Mouse (Mus musculus): ENCODE results near the gene Cnih1. TPM values are rescaled to one million over a fixed set of nuclear protein-coding genes. Genes with fewer than 3 reads are reported as not detected.
A peak's percentile ranks its signal among the peaks of the same experiment; 100 is the strongest.
"Not testable (repeated sequence)": the region's sequence is repeated elsewhere in the genome, so short reads cannot be mapped to it uniquely, and the experiment has no call there.

Cnih1 gene
- total RNA-seq (2014; fragmentation: Nextera tagmentation), result 91.7 and 93.1 TPM in 2 replicates
- 56.0 and 72.4 TPM in 2 replicates for total RNA-seq (2017)

GRCm38 (mm10) chr14:46787787-46788504, at the start of gene Cnih1:
Cnih1 (minus strand) TSS chr14:46788411.
- peak; percentile 90 for ATAC-seq (replicated peaks; ENCODE audit: low FRiP score, low TSS enrichment, poor library complexity, severe bottlenecking)

DNA sequence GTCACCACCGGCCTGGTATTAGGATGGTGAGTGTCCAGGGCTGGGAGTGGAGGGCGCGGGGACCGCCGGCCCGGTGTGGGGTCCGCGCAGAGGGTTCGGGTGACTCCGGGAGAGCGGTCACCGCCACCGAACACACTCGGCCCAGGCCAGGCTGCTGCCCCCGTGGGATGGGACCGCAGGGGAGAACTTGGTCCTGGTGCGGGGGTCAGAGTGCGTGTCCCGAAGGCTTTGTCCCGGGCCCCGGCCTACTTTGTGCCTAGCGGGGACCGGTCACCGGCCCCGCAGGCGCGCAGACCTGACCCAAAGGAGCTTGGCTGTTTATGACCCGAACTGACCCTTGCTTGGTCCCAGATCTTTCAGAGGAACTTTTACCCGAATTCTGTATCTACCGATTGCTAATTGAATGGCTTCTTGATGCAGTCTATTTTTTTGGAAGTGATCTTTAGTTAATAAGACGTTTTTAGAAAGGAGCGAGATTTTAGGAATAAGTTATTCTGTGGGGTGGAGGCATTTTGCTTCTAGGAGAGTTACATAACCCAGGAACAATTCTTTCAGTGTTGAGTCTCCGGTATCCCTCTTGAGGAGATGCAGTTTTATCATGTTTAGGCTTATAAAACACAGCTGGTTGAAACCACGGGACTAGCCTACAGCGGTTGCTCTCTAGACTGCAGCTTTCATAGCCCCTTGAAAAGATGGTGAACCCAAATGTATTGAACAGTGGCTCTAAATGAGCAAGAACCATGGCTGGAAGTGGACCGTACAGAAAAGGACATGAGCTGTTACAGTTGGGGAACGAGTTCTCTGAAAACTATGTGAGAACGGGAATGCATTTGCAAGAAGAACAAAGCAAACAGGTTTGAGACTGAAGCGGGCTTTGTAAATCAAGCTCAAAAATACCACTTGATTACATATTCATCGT, 44.4 kb upstream of the Cnih1 start:
- peak; percentile 36; the same call in 1 of the 2 replicates for ATAC-seq (replicated peaks; ENCODE audit: low FRiP score, low TSS enrichment, poor library complexity, severe bottlenecking)

DNA sequence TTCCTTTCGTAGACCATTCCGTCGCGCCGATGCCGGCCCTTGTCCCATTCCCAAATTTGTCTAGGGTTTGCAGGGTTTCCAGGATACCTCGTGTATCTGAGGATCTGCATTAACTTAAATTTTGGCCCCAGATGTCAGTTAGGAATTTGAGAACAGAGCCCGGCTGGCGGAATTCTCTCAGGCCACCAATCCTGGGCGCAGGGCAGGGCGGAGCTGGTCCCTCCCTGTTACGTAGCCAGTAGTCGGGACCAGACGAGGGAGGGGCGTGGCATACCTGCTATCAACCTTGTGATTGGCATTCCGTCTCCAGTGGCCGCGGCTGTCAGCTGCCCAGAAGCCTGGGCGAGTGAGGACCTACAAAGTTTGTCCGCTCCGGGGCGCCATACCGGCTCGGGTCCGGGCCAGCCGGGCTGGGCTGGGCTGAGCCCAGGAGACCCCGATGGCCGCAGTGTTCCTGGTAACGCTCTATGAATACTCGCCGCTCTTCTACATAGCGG, 43.7 kb upstream of the Cnih1 start, which contains the start of gene Cgrrf1:
Cgrrf1 (plus strand) TSS at position 289 of the 497 bp plus-strand sequence.
- ATAC-seq (replicated peaks; ENCODE audit: low FRiP score, low TSS enrichment, poor library complexity, severe bottlenecking), result peak; percentile 98

DNA sequence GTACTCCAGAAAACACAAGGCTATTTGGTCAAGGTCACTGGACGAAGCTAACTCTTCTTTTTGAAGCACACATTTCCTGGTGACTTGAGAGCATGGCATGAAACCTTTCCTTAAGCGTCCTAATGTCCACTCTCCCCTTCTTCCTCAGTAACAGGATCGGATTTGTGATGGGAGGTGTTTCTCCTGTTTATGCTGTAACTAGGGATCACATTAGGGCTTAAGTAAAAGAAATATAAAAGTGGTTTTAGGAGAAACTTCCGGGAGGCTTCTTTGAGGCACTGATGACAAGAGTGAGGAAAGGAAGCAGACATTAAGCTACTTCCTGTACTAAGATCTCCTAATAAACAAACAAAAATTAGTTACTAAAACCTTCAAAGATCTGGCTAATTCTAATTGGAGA, 43.1 kb upstream of the Cnih1 start:
- ATAC-seq (replicated peaks; ENCODE audit: low FRiP score, low TSS enrichment, poor library complexity, severe bottlenecking), result no peak; the same call in 1 of the 2 replicates

GRCm38 (mm10) chr14:46827430-46827829, 39.2 kb upstream of the Cnih1 start:
- no peak for ATAC-seq (replicated peaks; ENCODE audit: low FRiP score, low TSS enrichment, poor library complexity, severe bottlenecking)

- no peak for ATAC-seq (replicated peaks; ENCODE audit: low FRiP score, low TSS enrichment, poor library complexity, severe bottlenecking)
Measured at GRCm38 (mm10) chr14:46823996-46824395, 35.8 kb upstream of the Cnih1 start.

- ATAC-seq (replicated peaks; ENCODE audit: low FRiP score, low TSS enrichment, poor library complexity, severe bottlenecking), result peak; percentile 96
Measured at GRCm38 (mm10) chr14:46821873-46822716, 33.9 kb upstream of the Cnih1 start, which contains the start of gene Gmfb. Gmfb (minus strand) TSS chr14:46822242.

- peak; percentile 25; the same call in 1 of the 2 replicates for ATAC-seq (replicated peaks; ENCODE audit: low FRiP score, low TSS enrichment, poor library complexity, severe bottlenecking)
Measured at GRCm38 (mm10) chr14:46821271-46821872, 33.2 kb upstream of the Cnih1 start.

DNA sequence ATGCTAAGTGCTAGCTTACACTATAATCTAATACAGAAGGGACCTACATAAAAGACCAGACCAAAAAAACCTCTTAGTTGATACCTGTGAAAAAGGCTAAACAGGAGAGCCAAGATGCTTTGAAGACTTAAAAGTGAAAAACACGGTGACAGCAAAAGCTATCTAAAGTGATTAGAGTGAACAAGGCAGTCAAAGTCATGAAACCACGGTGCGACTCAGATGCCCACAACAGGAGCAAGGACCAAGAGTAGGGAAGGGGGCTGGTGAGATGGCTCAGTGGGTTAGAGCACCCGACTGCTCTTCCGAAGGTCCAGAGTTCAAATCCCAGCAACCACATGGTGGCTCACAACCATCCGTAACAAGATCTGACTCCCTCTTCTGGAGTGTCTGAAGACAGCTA, 31.8 kb upstream of the Cnih1 start:
- ATAC-seq (replicated peaks; ENCODE audit: low FRiP score, low TSS enrichment, poor library complexity, severe bottlenecking), result not testable (repeated sequence)

- no peak for ATAC-seq (replicated peaks; ENCODE audit: low FRiP score, low TSS enrichment, poor library complexity, severe bottlenecking)
Measured at GRCm38 (mm10) chr14:46818743-46819142, 30.5 kb upstream of the Cnih1 start.

GRCm38 (mm10) chr14:46816916-46817622, 28.9 kb upstream of the Cnih1 start:
- 0 out of 2 replicates have a peak, but pooled peaks have one; percentile 12 for ATAC-seq (replicated peaks; ENCODE audit: low FRiP score, low TSS enrichment, poor library complexity, severe bottlenecking)

DNA sequence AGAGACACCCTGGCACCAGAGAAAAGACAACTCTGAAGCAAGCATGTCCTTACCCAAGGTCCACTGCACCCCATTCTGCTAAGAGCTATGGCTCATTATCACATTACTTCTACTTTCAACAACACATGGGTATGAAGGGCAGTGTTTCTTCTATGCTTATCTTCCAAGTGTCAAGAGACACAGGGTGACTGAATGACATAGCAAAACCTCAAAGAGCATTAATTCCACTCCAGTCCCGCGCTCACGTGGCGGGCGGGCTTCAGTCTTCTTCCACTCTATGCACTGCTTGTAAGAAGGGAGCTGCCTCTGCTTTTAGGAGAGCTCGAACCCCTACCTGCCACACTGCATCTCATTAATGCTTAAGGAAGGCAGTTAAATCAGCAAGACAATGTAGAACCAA, 27.4 kb upstream of the Cnih1 start:
- peak; percentile 87 for ATAC-seq (replicated peaks; ENCODE audit: low FRiP score, low TSS enrichment, poor library complexity, severe bottlenecking)

DNA sequence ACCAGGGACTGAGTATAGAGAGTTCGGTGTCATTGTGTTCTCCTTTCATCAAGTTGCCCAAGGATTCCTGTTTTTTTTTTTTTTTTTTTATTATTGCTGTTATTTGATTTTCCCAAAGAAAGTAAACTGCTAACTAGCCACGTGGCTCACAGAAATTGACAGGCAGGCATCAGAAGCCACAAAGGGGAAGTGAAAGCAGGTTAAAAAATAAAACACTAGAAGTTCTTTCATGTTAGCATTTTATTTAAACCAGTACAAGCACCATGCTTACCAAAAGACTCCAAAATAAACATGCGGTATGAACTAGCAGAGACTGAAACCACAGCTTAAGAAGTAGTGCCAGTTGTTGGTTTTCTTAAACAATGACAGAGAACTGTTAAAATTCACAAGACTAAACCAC, 19.7 kb upstream of the Cnih1 start:
- ATAC-seq (replicated peaks; ENCODE audit: low FRiP score, low TSS enrichment, poor library complexity, severe bottlenecking), result no peak

DNA sequence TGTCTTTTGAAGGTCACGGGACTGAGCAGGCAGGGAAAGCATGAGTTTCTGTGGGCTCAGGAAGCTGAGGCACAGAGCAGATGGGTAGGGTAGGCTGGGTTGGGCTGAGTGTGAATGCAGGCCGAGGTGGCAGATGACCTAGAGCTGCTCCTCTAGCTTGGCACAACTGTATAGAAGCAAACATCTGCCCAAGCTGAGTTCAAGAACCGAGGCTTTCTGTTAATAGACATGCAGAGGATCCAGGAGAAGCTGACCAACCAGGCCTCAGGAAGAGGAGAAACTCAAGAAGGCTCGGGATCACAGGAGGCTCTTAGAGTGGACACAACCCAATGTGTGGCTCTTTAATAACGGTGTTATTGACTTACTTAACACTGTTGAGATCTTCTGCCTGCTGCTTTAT, 18.0 kb upstream of the Cnih1 start:
- no peak for ATAC-seq (replicated peaks; ENCODE audit: low FRiP score, low TSS enrichment, poor library complexity, severe bottlenecking)

DNA sequence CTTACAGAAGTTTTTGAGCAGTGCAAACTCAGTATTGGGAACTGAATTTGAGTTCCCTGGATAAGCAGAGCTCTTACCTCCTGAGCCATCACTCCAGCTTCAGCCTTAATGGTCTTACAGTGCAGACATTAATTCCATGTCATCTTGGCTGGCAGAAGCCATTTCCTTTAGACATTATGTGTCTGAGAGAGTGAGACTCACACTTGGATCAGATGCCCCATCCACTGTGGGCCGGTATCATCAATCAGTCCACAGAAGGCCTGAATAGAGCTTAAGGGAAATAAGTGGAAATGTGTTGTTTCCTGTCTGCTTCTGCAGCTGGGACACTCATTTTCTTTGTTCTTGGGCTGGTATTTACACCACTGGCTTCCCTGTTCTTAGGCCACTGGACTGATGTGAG, 15.6 kb upstream of the Cnih1 start:
- no peak for ATAC-seq (replicated peaks; ENCODE audit: low FRiP score, low TSS enrichment, poor library complexity, severe bottlenecking)

GRCm38 (mm10) chr14:46803259-46803658, 15.0 kb upstream of the Cnih1 start:
- no peak for ATAC-seq (replicated peaks; ENCODE audit: low FRiP score, low TSS enrichment, poor library complexity, severe bottlenecking)

- ATAC-seq (replicated peaks; ENCODE audit: low FRiP score, low TSS enrichment, poor library complexity, severe bottlenecking), result peak; percentile 76
Measured at GRCm38 (mm10) chr14:46800684-46801345, 12.6 kb upstream of the Cnih1 start.

- peak; percentile 68 for ATAC-seq (replicated peaks; ENCODE audit: low FRiP score, low TSS enrichment, poor library complexity, severe bottlenecking)
Measured at GRCm38 (mm10) chr14:46794157-46794556, 5.9 kb upstream of the Cnih1 start.
